Mouse (Mus musculus): ENCODE measurements around the gene Gm10382. TPM values are rescaled to one million over a fixed set of nuclear protein-coding genes. Genes with fewer than 3 reads are reported as not detected.

Gene Gm10382
- polyA plus RNA-seq (2012; rRNA removed) (0.05 and 0.10 TPM in 2 replicates), polyA plus RNA-seq (2014; fragmentation: Nextera tagmentation; extraction: Ambion mirVana) (not detected in 2 replicates)

DNA sequence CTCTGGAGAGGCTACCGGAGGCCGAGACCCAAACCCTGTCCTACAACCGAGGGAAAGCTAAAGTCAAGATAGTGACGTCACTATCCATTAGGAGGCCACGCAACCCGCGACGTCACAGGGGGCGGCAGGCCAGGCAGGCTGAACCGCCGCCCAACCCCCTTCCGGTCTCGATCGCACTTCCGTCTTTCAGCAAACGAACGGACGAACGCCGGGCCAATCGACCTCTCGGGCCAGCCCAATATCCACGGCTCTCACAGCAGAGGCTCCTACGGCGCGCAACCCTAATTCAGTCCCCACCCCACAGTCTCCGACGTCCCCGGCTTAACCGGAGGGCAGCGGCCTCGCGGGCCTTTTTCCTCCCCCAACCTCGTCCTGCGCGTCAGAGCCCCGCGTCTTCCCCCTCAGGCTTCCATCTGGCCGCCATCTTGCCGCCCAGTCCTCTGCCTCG is at the start of gene Gm10382:
TSS of gene Gm10382 (plus strand) at position 192 of the 448 bp plus-strand sequence.
- H3K9me3 ChIP-seq (ENCODE audit: control insufficient read depth, low read length) = no peaks in the 10 kb centered on the region
- H3K27ac ChIP-seq = peak within 1 kb of the TSS; percentile 89
- no peaks in the 10 kb centered on the region for H3K27me3 ChIP-seq (ENCODE audit: control insufficient read depth, insufficient read depth, low read length)
- peak within 1 kb of the TSS; percentile 98 for H3K9ac ChIP-seq (replicated peaks)
- TF ChIP-seq EP300 (IDR thresholded peaks at IDR 0.05; ENCODE audit: low read depth) (no peak; the same call in 1 of the 2 replicates), CTCF (IDR thresholded peaks at IDR 0.05; ENCODE audit: low read depth) (no peak)
- peak; percentile 50 for ATAC-seq (ENCODE audit: insufficient read depth)
- peak within 1 kb of the TSS; percentile 91 for H3K4me2 ChIP-seq (ENCODE audit: low read depth)
- H3K4me1 ChIP-seq (replicated peaks; ENCODE audit: control insufficient read depth in 2 of 2, insufficient read depth in 2 of 2, low read length in 1 of 2) = peaks cover 15 to 30% of the 10 kb centered on the region in 2 experiments
- peak; percentile 72 to 80 (median 77) for DNase-seq (ENCODE audit: low read depth in 3 of 3, low spot score in 3 of 3)
- H3K4me3 ChIP-seq (ENCODE audit: insufficient read depth in 1 of 2, low read depth in 2 of 2, low read length in 2 of 2) = peak within 1 kb of the TSS; percentile 92 to 95
- under 1% methylated on average over 41 of the region's 41 CpGs for WGBS (ENCODE audit: insufficient replicate concordance)
- H3K36me3 ChIP-seq (replicated peaks; ENCODE audit: control insufficient read depth, insufficient read depth, low read depth) = peaks cover 24% of the 10 kb centered on the region

DNA sequence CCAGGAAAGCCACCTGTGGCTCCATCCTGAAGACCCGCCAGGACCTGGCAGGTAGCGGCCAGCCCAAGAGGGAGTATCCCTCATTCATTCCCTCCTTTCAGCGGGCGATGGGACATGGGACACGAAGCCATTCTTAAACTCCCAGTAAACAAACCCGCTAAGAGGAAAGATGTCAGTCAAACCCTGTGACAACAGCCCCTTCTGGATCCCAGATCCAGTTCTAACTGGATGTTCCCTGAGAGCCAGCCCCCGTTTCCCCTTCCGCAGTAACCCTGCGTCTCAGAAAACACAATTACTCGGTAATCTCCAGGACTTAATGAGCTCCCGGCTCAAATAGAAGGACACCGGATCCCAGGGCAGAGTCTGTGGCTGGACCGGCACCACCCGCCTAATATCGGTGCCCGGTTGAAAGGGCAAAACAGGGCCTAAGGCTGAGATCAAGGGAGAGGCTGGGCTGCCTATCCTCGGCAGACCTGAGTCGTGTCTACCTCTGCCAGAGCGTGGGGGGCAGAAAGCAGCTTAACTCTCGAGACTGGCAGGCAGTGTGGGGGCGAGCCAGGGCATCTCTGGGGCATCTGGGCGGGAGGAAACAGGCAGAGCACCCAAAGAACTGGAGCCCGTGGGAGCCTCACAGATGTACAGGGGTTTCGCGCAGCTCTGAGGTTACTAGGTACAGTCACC is 49.1 kb upstream of the Gm10382 start:
- peak overlapping the region; percentile 92 for H3K4me2 ChIP-seq (ENCODE audit: low read depth)
- H3K4me3 ChIP-seq (ENCODE audit: insufficient read depth in 1 of 2, low read depth in 2 of 2, low read length in 2 of 2) = peak overlapping the region; percentile 88 to 90
- ATAC-seq (ENCODE audit: insufficient read depth) = peak; percentile 13
- peaks cover 33 to 46% of the 10 kb centered on the region in 2 experiments for H3K4me1 ChIP-seq (replicated peaks; ENCODE audit: control insufficient read depth in 2 of 2, insufficient read depth in 2 of 2, low read length in 1 of 2)
- no peaks in the 10 kb centered on the region for H3K27me3 ChIP-seq (ENCODE audit: control insufficient read depth, insufficient read depth, low read length)
- H3K27ac ChIP-seq = peak overlapping the region; percentile 59
- no peak for TF ChIP-seq CTCF (IDR thresholded peaks at IDR 0.05; ENCODE audit: low read depth)
- TF ChIP-seq EP300 (IDR thresholded peaks at IDR 0.05; ENCODE audit: low read depth) = no peak
- H3K9ac ChIP-seq (replicated peaks) = peak overlapping the region; percentile 80
- WGBS (ENCODE audit: insufficient replicate concordance) = 2% methylated on average over 25 of the region's 25 CpGs
- H3K9me3 ChIP-seq (ENCODE audit: control insufficient read depth, low read length) = no peaks in the 10 kb centered on the region
- DNase-seq (ENCODE audit: low read depth in 3 of 3, low spot score in 3 of 3) = no peak
- H3K36me3 ChIP-seq (replicated peaks; ENCODE audit: control insufficient read depth, insufficient read depth, low read depth) = no peaks in the 10 kb centered on the region

DNA sequence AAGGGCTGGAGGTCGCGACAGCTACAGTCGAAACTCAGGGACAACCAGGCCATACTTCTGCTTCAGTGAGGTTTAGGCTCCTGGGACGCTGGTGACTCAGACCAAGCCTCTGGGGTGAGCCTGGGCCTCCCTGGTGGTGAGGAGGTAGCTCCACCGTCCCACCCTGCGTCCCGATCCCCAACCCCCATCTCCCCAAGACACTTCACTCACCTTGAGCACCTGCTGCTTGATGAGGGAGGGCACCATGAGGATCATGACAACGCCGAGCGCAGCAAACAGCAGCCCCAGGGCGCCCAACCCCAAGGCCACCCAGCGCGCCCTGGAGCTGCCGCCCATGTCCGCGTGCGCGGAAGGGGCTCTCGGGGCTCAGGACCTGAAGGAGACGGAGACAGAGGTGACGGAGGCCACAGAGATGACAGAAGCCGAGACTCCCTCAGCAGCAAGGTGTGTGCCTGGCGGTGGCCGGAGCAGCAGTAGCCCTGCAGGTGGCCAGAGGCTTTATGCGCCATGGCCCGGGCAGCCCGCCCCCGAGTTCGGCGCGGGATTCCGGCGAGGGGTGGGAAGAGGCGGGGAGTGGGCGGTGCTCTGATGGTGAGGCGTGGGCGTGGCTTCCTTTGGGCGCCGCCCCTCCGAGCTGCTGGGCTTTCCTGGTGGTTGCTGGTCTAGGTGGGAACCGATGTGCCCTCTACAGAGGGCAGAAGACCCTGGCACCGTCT is 48.4 kb upstream of the Gm10382 start, which contains the start of gene Scarb1:
TSS of gene Scarb1 (minus strand) at position 548 of the 716 bp plus-strand sequence.
- H3K27ac ChIP-seq = peak within 1 kb of the TSS; percentile 90
- peak within 1 kb of the TSS; percentile 80 for H3K9ac ChIP-seq (replicated peaks)
- no peaks in the 10 kb centered on the region for H3K27me3 ChIP-seq (ENCODE audit: control insufficient read depth, insufficient read depth, low read length)
- DNase-seq (ENCODE audit: low read depth in 3 of 3, low spot score in 3 of 3) (peak; percentile 68 to 76 (median 73)), ATAC-seq (ENCODE audit: insufficient read depth) (peak; percentile 87)
- H3K4me3 ChIP-seq (ENCODE audit: insufficient read depth in 1 of 2, low read depth in 2 of 2, low read length in 2 of 2) = peak within 1 kb of the TSS; percentile 88 to 90
- no peaks in the 10 kb centered on the region for H3K9me3 ChIP-seq (ENCODE audit: control insufficient read depth, low read length)
- TF ChIP-seq CTCF (IDR thresholded peaks at IDR 0.05; ENCODE audit: low read depth) = 0 out of 2 replicates have a peak, but pooled peaks have one; percentile 1
- no peak for TF ChIP-seq EP300 (IDR thresholded peaks at IDR 0.05; ENCODE audit: low read depth)
- H3K4me1 ChIP-seq (replicated peaks; ENCODE audit: control insufficient read depth in 2 of 2, insufficient read depth in 2 of 2, low read length in 1 of 2) = peaks cover 33 to 46% of the 10 kb centered on the region in 2 experiments
- under 1% methylated on average over 41 of the region's 42 CpGs for WGBS (ENCODE audit: insufficient replicate concordance)
- peak within 1 kb of the TSS; percentile 92 for H3K4me2 ChIP-seq (ENCODE audit: low read depth)
- H3K36me3 ChIP-seq (replicated peaks; ENCODE audit: control insufficient read depth, insufficient read depth, low read depth) = no peaks in the 10 kb centered on the region

DNA sequence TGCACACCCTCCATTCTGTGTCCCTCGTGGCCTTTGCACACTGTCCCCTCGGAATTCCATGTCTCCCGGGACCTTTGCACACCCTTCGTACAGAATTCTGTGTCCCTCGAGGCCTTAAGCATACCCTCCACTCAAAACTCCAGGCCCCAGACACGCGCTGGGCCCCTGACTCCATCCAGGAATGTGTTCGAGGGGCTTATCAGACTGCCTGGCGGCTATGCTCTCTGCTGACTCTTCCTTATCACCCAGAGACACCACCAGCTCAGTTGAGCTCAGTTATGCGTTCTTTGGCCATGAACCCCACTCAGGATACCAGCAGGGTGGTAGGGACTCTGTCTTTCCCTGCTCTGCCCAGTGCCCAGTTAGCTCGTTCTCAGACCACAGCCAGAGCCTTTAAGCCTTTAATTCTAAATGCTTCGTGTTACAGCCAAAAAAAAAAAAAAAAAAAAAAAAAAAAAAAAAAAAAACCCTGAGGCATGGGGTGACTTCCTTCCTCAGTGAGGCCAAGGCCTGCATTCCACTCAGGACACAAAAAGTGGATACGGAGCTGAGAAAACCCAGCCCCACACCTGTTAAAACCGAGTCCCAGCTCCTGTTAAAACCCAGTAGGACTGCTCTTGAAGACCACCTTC is 47.5 kb upstream of the Gm10382 start:
- H3K4me1 ChIP-seq (replicated peaks; ENCODE audit: control insufficient read depth in 2 of 2, insufficient read depth in 2 of 2, low read length in 1 of 2) = peaks cover 33 to 46% of the 10 kb centered on the region in 2 experiments
- peak overlapping the region; percentile 45 to 90 for H3K4me3 ChIP-seq (ENCODE audit: insufficient read depth in 1 of 2, low read depth in 2 of 2, low read length in 2 of 2)

More for the DNA sequence above, 47.5 kb upstream of the Gm10382 start:
- Histone ChIP-seq H3K27ac (peak overlapping the region; percentile 90), H3K9me3 (ENCODE audit: control insufficient read depth, low read length) (no peaks in the 10 kb centered on the region), H3K9ac (replicated peaks) (peak overlapping the region; percentile 66), H3K36me3 (replicated peaks; ENCODE audit: control insufficient read depth, insufficient read depth, low read depth) (no peaks in the 10 kb centered on the region), H3K27me3 (ENCODE audit: control insufficient read depth, insufficient read depth, low read length) (no peaks in the 10 kb centered on the region), H3K4me2 (ENCODE audit: low read depth) (peak overlapping the region; percentile 92)
- peak; percentile 79 for ATAC-seq (ENCODE audit: insufficient read depth)
- DNase-seq (ENCODE audit: low read depth in 3 of 3, low spot score in 3 of 3) = peak; percentile 55 to 72 (median 66)
- TF ChIP-seq EP300 (IDR thresholded peaks at IDR 0.05; ENCODE audit: low read depth) (peak; percentile 60), CTCF (IDR thresholded peaks at IDR 0.05; ENCODE audit: low read depth) (no peak)
- 7% methylated on average over 14 of the region's 14 CpGs for WGBS (ENCODE audit: insufficient replicate concordance)

Measured in liver, embryonic 14.5 days (tissue).